Mouse (Mus musculus): Measurements from ENCODE around the gene Myl3. TPM values are rescaled to one million over a fixed set of nuclear protein-coding genes. Genes with fewer than 3 reads are reported as not detected.

Gene Myl3
- polyA plus RNA-seq, 1 experiment from 2014 or later: 3,771 TPM

GRCm38 (mm10) chr9:110711996-110712395, 29.7 kb upstream of the Myl3 start:
- Histone ChIP-seq H3K4me1 (peaks cover 10% of the 10 kb centered on the region), H3K4me3 (no peak overlapping the region), H3K27ac (replicated peaks) (no peak overlapping the region), H3K4me2 (no peak overlapping the region), H3K27me3 (replicated peaks) (no peaks in the 10 kb centered on the region), H3K9me3 (no peaks in the 10 kb centered on the region), H3K36me3 (peaks cover 60% of the 10 kb centered on the region), H3K9ac (no peak overlapping the region)
- 92% methylated on average over 6 of the region's 6 CpGs for WGBS
- ATAC-seq (ENCODE audit: extremely low read depth, insufficient number of reproducible peaks, low FRiP score, low TSS enrichment): no peak

- Histone ChIP-seq H3K36me3 (peaks cover 60% of the 10 kb centered on the region), H3K9me3 (no peaks in the 10 kb centered on the region), H3K9ac (no peak overlapping the region), H3K4me3 (no peak overlapping the region), H3K4me1 (peaks cover 10% of the 10 kb centered on the region), H3K27me3 (replicated peaks) (no peaks in the 10 kb centered on the region), H3K27ac (replicated peaks) (no peak overlapping the region), H3K4me2 (no peak overlapping the region)
- no peak for ATAC-seq (ENCODE audit: extremely low read depth, insufficient number of reproducible peaks, low FRiP score, low TSS enrichment)
- WGBS: 89% methylated on average over 4 of the region's 4 CpGs
Observed at GRCm38 (mm10) chr9:110712545-110712944, 29.1 kb upstream of the Myl3 start.

- H3K4me2 ChIP-seq: no peak overlapping the region
- peaks cover 56% of the 10 kb centered on the region for H3K36me3 ChIP-seq
- H3K4me1 ChIP-seq: peaks cover 10% of the 10 kb centered on the region
- 61% methylated on average over 1 of the region's 1 CpGs for WGBS
- no peak overlapping the region for H3K4me3 ChIP-seq
- no peaks in the 10 kb centered on the region for H3K27me3 ChIP-seq (replicated peaks)
- H3K9ac ChIP-seq: no peak overlapping the region
- no peak for ATAC-seq (ENCODE audit: extremely low read depth, insufficient number of reproducible peaks, low FRiP score, low TSS enrichment)
- no peak overlapping the region for H3K27ac ChIP-seq (replicated peaks)
- no peaks in the 10 kb centered on the region for H3K9me3 ChIP-seq
Observed at GRCm38 (mm10) chr9:110713389-110713788, 28.3 kb upstream of the Myl3 start.

- 61% methylated on average over 1 of the region's 1 CpGs for WGBS
- ATAC-seq (ENCODE audit: extremely low read depth, insufficient number of reproducible peaks, low FRiP score, low TSS enrichment): no peak
- H3K4me2 ChIP-seq: no peak overlapping the region
Observed at GRCm38 (mm10) chr9:110715426-110715825, 26.2 kb upstream of the Myl3 start.

GRCm38 (mm10) chr9:110716775-110717174, 24.9 kb upstream of the Myl3 start:
- 23% methylated on average over 4 of the region's 4 CpGs for WGBS
- peaks cover 47% of the 10 kb centered on the region for H3K36me3 ChIP-seq
- H3K27me3 ChIP-seq (replicated peaks): no peaks in the 10 kb centered on the region
- no peak overlapping the region for H3K27ac ChIP-seq (replicated peaks)
- no peak; the same call in 1 of the 2 replicates for ATAC-seq (ENCODE audit: extremely low read depth, insufficient number of reproducible peaks, low FRiP score, low TSS enrichment)
- H3K4me1 ChIP-seq: peaks cover 4% of the 10 kb centered on the region; the same call in 1 of the 2 replicates
- no peak overlapping the region for H3K4me3 ChIP-seq
- no peaks in the 10 kb centered on the region for H3K9me3 ChIP-seq
- H3K4me2 ChIP-seq: no peak overlapping the region
- H3K9ac ChIP-seq: no peak overlapping the region

More at GRCm38 (mm10) chr9:110715426-110715825, 26.2 kb upstream of the Myl3 start:
- H3K9me3 ChIP-seq: no peaks in the 10 kb centered on the region
- no peak overlapping the region for H3K4me3 ChIP-seq
- H3K9ac ChIP-seq: no peak overlapping the region
- H3K27ac ChIP-seq (replicated peaks): no peak overlapping the region
- H3K36me3 ChIP-seq: peaks cover 52% of the 10 kb centered on the region
- no peaks in the 10 kb centered on the region for H3K27me3 ChIP-seq (replicated peaks)
- H3K4me1 ChIP-seq: peaks cover 4% of the 10 kb centered on the region; the same call in 1 of the 2 replicates

- Histone ChIP-seq H3K27me3 (replicated peaks) (no peaks in the 10 kb centered on the region), H3K9me3 (no peaks in the 10 kb centered on the region), H3K9ac (no peak overlapping the region), H3K4me3 (no peak overlapping the region), H3K4me1 (peaks cover 4% of the 10 kb centered on the region; the same call in 1 of the 2 replicates), H3K27ac (replicated peaks) (no peak overlapping the region), H3K36me3 (peaks cover 46% of the 10 kb centered on the region), H3K4me2 (no peak overlapping the region)
- ATAC-seq (ENCODE audit: extremely low read depth, insufficient number of reproducible peaks, low FRiP score, low TSS enrichment): no peak
- WGBS: 91% methylated on average over 6 of the region's 6 CpGs
Observed at GRCm38 (mm10) chr9:110718071-110718470, 23.6 kb upstream of the Myl3 start.

- Histone ChIP-seq H3K4me1 (peaks cover 4% of the 10 kb centered on the region; the same call in 1 of the 2 replicates), H3K36me3 (peaks cover 46% of the 10 kb centered on the region), H3K4me3 (no peak overlapping the region), H3K27ac (replicated peaks) (no peak overlapping the region), H3K4me2 (no peak overlapping the region), H3K9me3 (no peaks in the 10 kb centered on the region), H3K9ac (no peak overlapping the region), H3K27me3 (replicated peaks) (no peaks in the 10 kb centered on the region)
- ATAC-seq (ENCODE audit: extremely low read depth, insufficient number of reproducible peaks, low FRiP score, low TSS enrichment): no peak
- WGBS: 69% methylated on average over 3 of the region's 3 CpGs
Observed at GRCm38 (mm10) chr9:110718810-110719209, 22.9 kb upstream of the Myl3 start.

GRCm38 (mm10) chr9:110719977-110720376, 21.7 kb upstream of the Myl3 start:
- no peaks in the 10 kb centered on the region for H3K9me3 ChIP-seq
- 64% methylated on average over 5 of the region's 5 CpGs for WGBS
- H3K4me3 ChIP-seq: no peak overlapping the region
- H3K27ac ChIP-seq (replicated peaks): no peak overlapping the region
- H3K4me2 ChIP-seq: no peak overlapping the region
- peaks cover 46% of the 10 kb centered on the region for H3K36me3 ChIP-seq
- no peaks in the 10 kb centered on the region for H3K27me3 ChIP-seq (replicated peaks)
- H3K4me1 ChIP-seq: peaks cover 4% of the 10 kb centered on the region; the same call in 1 of the 2 replicates
- peak overlapping the region; percentile 44 for H3K9ac ChIP-seq
- no peak for ATAC-seq (ENCODE audit: extremely low read depth, insufficient number of reproducible peaks, low FRiP score, low TSS enrichment)

- 89% methylated on average over 10 of the region's 10 CpGs for WGBS
- Histone ChIP-seq H3K4me2 (no peak overlapping the region), H3K9me3 (no peaks in the 10 kb centered on the region), H3K4me1 (peaks cover 22% of the 10 kb centered on the region), H3K4me3 (no peak overlapping the region), H3K9ac (no peak overlapping the region), H3K36me3 (peaks cover 56% of the 10 kb centered on the region), H3K27ac (replicated peaks) (no peak overlapping the region), H3K27me3 (replicated peaks) (peaks cover 4% of the 10 kb centered on the region; the same call in 1 of the 2 replicates)
- ATAC-seq (ENCODE audit: extremely low read depth, insufficient number of reproducible peaks, low FRiP score, low TSS enrichment): no peak
Observed at GRCm38 (mm10) chr9:110722060-110722459, 19.6 kb upstream of the Myl3 start.

- peaks cover 83% of the 10 kb centered on the region for H3K36me3 ChIP-seq
- H3K4me3 ChIP-seq: no peak overlapping the region
- no peak overlapping the region for H3K4me2 ChIP-seq
- no peak for ATAC-seq (ENCODE audit: extremely low read depth, insufficient number of reproducible peaks, low FRiP score, low TSS enrichment)
- peaks cover 27% of the 10 kb centered on the region for H3K4me1 ChIP-seq
- peaks cover 16% of the 10 kb centered on the region for H3K27me3 ChIP-seq (replicated peaks)
- peak overlapping the region; percentile 45; the same call in 1 of the 2 replicates for H3K9ac ChIP-seq
- 26% methylated on average over 9 of the region's 9 CpGs for WGBS
- H3K27ac ChIP-seq (replicated peaks): 0 out of 2 replicates have a peak overlapping the region, but pooled peaks have one; percentile 5
- H3K9me3 ChIP-seq: no peaks in the 10 kb centered on the region
Observed at GRCm38 (mm10) chr9:110725721-110726135, 15.9 kb upstream of the Myl3 start.

- 52% methylated on average over 30 of the region's 33 CpGs for WGBS
- Histone ChIP-seq H3K9me3 (no peaks in the 10 kb centered on the region), H3K4me3 (no peak overlapping the region), H3K4me1 (peaks cover 38% of the 10 kb centered on the region), H3K27ac (replicated peaks) (no peak overlapping the region), H3K4me2 (no peak overlapping the region), H3K36me3 (peaks cover 73% of the 10 kb centered on the region), H3K27me3 (replicated peaks) (peaks cover 16% of the 10 kb centered on the region), H3K9ac (no peak overlapping the region)
- no peak for ATAC-seq (ENCODE audit: extremely low read depth, insufficient number of reproducible peaks, low FRiP score, low TSS enrichment)
Observed at GRCm38 (mm10) chr9:110726867-110727266, 14.8 kb upstream of the Myl3 start.

GRCm38 (mm10) chr9:110729841-110730240, 11.8 kb upstream of the Myl3 start:
- H3K9ac ChIP-seq: no peak overlapping the region
- no peak overlapping the region for H3K4me2 ChIP-seq
- no peak overlapping the region for H3K4me3 ChIP-seq
- peaks cover 16% of the 10 kb centered on the region for H3K27me3 ChIP-seq (replicated peaks)
- H3K27ac ChIP-seq (replicated peaks): no peak overlapping the region
- peaks cover 45% of the 10 kb centered on the region for H3K36me3 ChIP-seq
- peaks cover 66% of the 10 kb centered on the region for H3K4me1 ChIP-seq
- ATAC-seq (ENCODE audit: extremely low read depth, insufficient number of reproducible peaks, low FRiP score, low TSS enrichment): no peak
- WGBS: 25% methylated on average over 8 of the region's 8 CpGs
- no peaks in the 10 kb centered on the region for H3K9me3 ChIP-seq

All from heart, embryonic 13.5 days (tissue).